Mouse (Mus musculus): ENCODE results near the gene Tom1l2.

Gene Tom1l2

DNA sequence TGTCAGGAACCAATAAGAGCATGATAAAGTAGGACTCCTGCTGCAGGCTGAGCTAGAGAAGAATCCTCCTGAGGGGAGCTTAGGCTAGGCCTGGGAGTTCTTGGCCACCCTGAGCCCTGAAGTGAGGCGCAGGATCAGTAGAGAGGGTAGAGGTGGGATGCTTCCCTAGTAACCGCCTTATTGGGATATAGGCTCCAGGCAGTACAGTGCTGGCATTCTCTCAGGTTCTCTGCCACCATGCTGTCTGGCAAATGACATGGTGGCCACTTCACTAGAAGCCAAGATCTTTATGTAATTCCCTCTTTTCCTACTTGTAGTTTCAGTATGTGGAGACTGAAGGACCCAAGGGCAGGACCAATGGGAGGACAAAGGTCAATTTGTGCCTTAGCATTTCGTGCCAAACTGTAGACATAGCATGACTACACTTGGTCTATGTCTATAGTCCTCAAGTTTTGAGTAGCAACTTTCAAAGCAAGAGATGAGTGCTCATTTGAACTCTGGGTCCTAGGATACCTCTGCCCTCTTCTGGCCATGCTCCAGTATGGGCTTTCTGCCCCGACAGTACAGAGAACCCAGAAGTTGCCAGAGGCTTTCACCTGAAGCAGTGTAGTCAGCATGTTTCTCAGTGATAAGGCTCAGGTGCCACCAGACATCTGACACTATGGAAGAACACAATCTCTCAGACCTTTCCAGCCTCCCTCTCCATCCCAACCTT lies 87.3 kb downstream of the Tom1l2 start:
- no peak for DNase-seq (ENCODE audit: low read depth, low spot score)

DNA sequence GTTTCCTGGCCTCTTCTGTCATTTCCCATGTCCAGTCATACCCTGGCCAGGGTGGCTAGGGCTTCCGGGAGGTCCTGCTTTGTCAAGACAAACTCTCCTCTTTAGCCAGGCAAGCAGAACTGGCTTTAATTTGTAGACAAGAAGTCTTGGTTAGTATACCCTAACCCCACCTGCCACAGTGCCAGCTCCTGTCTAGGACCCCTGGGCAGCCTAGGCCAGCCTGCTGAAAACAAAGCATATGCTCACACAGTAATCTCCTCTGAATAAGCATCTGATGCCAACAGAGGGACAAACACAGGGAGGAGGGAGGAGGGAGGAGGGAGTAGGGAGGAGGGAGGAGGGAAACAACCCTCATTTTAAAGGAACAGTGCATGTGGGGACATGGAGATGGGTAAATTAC lies 88.1 kb downstream of the Tom1l2 start:
- DNase-seq (ENCODE audit: low read depth, low spot score): no peak

DNA sequence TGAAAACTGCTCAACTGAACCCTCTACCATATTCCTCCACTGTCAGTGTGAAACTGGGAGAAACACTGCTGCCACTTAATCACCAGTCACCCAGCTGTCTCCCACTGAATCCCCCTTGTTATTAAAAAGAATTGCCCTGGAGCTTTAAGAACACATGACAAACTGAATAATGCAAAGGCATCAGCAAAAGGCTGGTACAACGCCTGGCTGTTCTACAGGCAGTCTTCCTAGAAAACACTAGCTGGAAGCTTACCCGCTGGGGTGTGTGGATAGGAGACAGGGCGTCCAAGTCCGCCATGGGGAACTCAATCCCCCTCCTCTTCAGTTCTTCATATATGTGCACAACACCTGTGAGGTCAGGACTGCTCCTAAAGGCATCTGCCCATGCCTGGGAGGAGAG lies 90.3 kb downstream of the Tom1l2 start:
- no peak for DNase-seq (ENCODE audit: low read depth, low spot score)

DNA sequence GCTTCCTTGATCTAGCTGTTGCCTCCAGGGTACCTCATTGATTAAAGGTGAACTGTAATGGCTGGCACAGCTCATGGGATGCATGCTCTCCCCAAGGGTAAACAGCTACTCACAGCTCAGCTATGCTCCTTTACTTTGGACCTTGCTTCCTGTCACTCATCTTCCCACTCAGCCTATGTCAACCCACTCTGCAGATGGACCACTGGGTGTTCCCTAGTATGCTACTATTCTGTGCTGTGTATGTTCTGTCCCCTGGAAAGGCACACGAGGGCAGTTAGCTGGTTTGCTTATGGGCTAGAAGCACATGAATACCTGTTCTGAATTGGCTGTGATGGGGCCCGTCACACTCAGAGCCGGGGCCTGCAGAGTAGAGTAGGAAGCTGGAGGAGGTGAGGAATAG lies 92.0 kb downstream of the Tom1l2 start:
- DNase-seq (ENCODE audit: low read depth, low spot score): no peak

DNA sequence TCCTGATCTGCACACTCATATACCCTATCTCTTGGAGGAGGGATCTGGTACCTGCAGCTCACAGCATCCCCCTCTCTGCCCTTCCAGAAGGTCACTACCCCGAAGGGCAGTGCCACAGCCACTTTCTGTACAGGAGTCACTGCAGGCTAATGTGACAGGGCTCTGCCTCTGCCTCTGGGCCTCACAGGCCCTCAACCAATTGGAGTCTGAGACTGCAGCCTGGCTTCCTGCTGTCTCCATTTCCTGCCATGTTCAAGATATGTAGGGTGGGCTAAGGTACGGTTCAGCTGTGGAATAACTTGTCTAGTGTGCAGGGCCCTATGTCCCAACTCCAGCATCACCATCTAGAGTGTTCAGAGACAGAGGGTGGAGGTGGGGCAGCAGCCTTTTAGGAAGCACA lies 95.0 kb downstream of the Tom1l2 start:
- DNase-seq (ENCODE audit: low read depth, low spot score): no peak

GRCm38 (mm10) chr11:60256713-60257112 lies 96.0 kb downstream of the Tom1l2 start:
- DNase-seq (ENCODE audit: low read depth, low spot score): no peak

DNA sequence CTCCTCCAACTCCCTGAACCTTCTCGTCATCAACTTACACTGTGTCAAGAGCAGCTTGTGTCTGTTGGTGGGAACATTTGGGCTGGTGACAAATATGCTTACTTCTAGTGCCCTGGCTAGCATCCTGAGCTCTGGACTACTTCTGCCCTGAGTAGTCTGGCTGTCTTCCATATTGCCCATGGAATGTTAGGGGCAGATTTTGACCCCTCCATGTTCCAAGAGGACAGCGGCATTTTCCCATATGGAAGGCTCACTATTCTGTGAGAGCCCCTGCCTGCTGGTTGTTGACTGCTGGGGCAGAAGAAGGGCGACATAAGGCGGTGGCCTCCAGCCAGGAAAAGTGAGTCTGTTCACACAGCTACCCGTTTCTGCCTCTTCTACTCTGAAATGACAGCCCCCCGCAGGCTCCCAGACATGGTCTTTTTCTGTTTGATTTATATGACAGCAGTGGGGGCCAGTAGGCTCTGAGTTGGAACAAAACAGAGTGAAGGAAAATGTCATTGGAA lies 96.5 kb downstream of the Tom1l2 start:
- peak; percentile 16 for DNase-seq (ENCODE audit: low read depth, low spot score)

- no peak for DNase-seq (ENCODE audit: low read depth, low spot score)
Observed at GRCm38 (mm10) chr11:60255639-60256038, 97.1 kb downstream of the Tom1l2 start.

DNA sequence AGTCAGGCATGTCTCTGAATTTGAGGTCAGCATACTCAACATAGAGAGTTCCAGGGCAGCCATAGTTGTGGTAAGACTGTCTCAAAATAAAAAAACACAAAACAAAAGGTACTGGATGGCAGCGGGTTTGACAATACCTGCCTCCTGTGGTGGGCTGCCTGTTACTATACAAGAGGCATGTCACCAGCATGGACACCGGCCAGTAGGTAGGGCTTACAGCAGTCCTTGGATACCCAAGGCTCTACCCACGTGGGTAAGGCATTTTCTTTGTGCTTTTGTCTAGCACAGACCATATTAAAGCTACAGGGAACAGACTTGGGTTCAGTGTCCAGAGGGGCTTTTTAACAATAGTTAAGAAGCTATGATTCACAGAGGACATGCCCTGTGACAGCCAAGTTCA lies 97.5 kb downstream of the Tom1l2 start:
- no peak for DNase-seq (ENCODE audit: low read depth, low spot score)

- peak; percentile 6 for DNase-seq (ENCODE audit: low read depth, low spot score)
Observed at GRCm38 (mm10) chr11:60254308-60254707, 98.4 kb downstream of the Tom1l2 start.

- peak; percentile 74 for DNase-seq (ENCODE audit: low read depth, low spot score)
Observed at GRCm38 (mm10) chr11:60253546-60253945, 99.2 kb downstream of the Tom1l2 start.

DNA sequence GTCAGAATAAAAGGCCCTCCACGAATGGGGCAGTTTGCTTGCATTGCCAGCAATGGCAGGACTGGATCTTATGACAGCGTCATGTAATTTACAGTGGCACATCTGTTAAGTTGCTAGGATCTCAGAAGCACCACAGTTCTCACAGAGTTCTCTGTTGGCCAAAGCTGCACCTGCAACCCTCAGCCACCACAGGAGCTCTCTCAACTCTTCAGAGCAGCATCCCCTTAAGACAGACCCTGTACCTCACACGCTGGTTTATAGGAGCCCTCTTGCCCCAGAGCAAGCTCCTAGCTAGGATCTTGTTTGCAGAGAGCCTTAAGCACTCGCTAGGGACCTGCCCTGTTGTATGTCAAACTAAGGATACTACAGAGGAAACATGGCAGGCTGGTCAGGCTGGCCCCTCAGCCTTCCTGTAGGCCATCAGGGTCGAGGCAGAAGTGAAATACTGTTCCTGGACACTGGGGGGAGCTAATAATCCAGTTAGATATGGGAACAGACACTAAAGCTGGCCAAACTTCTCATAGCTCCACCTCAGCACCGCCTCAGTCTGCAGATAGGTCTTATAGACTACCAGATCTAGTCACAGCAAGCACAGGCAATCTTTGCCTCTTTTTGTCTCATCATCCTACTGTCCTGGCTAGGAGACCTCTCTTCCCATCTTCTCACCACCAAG lies 101.6 kb downstream of the Tom1l2 start:
- peak; percentile 50 for DNase-seq (ENCODE audit: low read depth, low spot score)

DNA sequence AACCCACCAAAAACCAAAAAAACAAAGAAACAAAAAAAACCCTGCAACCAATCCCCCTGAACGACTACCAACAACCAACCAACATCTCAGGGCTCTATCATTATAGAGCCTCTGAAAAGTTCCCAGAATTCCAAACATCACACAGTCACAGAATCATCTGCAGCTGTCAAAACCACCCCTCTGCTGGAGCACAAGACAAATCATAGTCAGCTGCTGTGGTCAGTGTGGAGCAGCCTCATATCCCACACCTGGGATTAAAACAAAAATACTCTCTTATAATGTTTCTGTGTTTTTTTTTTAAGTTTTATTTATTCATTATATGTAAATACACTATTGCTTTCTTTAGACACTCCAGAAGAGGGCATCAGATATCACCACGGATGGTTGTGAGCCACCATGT lies 102.8 kb downstream of the Tom1l2 start:
- no peak for DNase-seq (ENCODE audit: low read depth, low spot score)

- DNase-seq (ENCODE audit: low read depth, low spot score): no peak
Observed at GRCm38 (mm10) chr11:60248596-60249404, 103.9 kb downstream of the Tom1l2 start.

- no peak for DNase-seq (ENCODE audit: low read depth, low spot score)
Observed at GRCm38 (mm10) chr11:60247753-60248550, 104.8 kb downstream of the Tom1l2 start.

DNA sequence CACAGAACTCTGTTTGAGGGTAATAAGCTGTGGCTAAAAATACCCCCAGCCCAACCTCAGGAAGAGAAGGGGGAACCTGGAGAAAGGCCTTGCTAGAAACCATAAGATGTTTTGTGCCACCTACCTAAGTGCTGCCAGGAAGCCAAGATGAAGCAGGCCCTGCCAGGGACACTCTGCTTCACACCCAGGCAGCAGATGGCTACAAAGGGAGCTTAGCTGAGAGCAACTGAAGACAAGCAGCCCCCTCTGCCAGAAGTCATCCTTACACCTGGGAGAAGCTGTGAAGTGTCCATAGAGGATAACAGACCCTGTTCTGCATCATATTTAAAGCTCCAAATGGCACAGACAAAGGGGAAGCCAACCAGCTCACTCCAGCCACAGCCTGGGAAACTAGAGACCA lies 106.6 kb downstream of the Tom1l2 start:
- no peak for DNase-seq (ENCODE audit: low read depth, low spot score)

DNA sequence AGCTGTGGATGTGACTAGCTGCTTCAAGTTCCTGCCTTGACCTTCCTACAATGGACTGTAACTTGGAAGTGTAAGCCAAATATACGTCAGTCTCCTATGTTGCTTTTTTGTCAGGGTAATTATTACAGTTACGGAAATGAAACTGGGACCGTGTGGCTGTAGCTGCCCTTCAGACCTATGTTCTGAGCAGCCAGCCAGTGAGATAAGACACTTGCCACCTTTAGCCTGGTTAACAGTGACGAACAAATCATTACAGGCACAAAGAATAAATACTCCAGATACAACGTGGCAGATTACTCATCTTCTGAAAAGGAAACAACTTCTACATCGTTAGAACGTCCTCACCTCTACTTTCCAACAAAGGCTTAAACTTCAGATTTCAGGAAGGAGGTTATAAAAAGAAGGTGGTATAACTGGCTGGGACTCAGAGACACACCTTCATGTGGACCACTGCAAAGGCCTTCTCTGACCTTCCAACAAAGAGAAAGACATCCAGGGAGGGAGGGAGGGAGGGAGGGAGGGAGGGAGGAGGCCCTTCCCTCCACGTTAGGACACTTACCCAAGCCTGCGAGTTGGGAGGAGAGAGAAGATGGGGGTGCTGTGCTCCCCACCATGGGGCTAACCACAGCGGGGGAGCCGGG lies 108.1 kb downstream of the Tom1l2 start:
- no peak for DNase-seq (ENCODE audit: low read depth, low spot score)

DNA sequence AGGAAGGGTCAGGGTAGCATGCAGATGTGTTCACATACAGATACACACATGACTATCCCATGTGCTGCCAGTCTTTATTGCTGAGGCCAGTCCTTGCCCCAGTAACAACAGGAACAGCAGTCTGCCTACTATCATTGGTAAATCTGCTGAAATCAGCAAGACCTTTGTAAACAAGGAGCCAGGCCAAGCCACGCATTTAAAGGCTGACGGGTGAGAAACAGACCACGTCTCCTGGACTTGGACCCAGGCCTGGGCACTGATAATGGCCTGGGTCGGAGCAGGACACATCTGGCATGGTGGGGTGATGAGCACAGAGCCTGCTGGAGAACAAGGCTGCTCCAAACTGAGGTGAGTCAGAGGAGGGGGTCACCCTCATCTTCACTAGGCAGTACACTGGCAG lies 112.2 kb downstream of the Tom1l2 start:
- DNase-seq (ENCODE audit: low read depth, low spot score): no peak

- no peak for DNase-seq (ENCODE audit: low read depth, low spot score)
Observed at GRCm38 (mm10) chr11:60235351-60235750, 117.4 kb downstream of the Tom1l2 start.

DNA sequence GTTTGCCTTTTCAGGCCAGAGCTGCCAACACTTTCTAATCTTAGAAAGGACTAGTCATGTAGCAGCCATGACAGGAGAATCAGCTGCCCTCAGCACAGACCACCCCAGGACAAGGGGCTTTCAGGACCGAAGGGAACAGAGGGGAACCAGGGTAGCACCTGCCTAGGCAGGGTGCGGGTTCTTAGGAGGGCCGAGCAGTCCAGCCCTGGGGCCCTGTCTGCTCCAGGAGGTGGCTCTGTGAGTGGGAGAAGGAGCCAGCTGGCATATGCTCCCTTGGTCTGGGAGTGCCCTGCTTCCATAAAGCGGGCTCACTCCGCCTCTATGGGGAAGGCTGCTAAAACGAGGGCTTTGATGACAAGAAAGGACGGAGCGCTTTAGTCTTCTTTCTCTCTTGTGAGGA lies 119.5 kb downstream of the Tom1l2 start:
- DNase-seq (ENCODE audit: low read depth, low spot score): no peak

DNA sequence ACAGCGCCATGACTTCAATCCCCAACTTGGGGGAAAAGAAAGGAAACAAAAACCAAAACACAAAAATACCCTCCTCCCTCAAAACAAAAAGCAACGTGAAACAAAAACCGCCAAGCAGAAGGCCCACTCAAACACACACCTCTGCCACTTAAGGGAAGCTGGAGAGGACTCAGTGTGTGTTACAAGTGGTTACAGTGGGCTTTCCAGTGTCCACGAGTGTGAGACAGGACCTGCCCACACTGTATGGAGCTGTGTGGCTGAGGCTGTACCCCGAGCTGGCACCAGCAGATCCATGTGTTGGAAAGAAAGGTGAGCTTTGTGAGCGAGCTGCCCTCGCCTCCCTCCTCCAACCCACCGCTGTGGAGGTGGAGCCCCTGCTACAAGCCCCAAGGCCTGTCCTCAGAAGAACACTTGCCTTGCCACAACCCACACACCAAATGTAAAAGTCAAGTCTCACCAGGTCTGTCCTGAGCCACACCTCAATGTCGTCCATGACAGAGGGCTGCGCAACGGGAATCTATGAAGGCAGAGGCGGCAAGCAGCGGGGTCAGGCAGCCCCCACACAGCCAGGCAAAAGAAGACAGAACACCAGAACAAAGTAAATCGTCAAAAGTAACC lies 120.2 kb downstream of the Tom1l2 start:
- DNase-seq (ENCODE audit: low read depth, low spot score): no peak
